Mouse (Mus musculus): Measurements from ENCODE around the gene Hdac1.

DNA sequence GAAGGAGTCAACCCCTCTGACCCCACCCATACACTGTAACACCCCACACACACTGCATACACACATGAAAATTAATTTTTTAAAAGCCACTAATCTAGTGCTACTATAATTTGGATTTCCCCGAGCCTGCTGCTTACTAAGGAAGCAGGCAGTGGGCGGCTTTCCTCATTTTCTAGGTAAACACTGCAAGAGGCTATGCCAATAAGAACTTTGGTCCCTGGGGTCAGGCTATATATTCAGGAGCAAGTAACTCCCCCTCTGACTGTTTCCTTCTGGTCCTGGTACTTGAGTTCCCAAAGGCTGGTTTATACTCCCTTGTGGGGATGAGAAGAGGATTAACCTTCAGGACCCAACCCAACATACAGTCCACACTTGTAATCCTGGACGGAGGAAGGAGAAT lies 16.6 kb downstream of the Hdac1 start:
- no peak for TF ChIP-seq GATA2 (IDR thresholded peaks at IDR 0.05; ENCODE audit: borderline replicate concordance, low read depth, low read length)
- TF ChIP-seq CTCF (IDR thresholded peaks at IDR 0.05; ENCODE audit: low read depth, low read length): no peak
- no peak for TF ChIP-seq GATA1 (IDR thresholded peaks at IDR 0.05; ENCODE audit: borderline replicate concordance, low read length)
